Mouse (Mus musculus) duodenum, adult 2 months (tissue): ENCODE results near the gene Pnck. TPM values are rescaled to one million over a fixed set of nuclear protein-coding genes. Genes with fewer than 3 reads are reported as not detected.

Experiments used
- polyA plus RNA-seq: library from polyadenylated mRNA; depleted of rRNA; stranded (reverse); fragments of >200 nt; gene quantifications from 2 replicates; pipeline ENCODE4 v1.2.3, GENCODE M21; 2012; ENCODE audit warnings: low replicate concordance; rRNA removed

The Pnck gene
- polyA plus RNA-seq = 5.9 and 6.7 TPM in 2 replicates

GRCm38 (mm10) chrX:73659575-73660283, at the start of gene Pnck:
Gene Pnck, minus strand, starts transcription at chrX:73660117.

GRCm38 (mm10) chrX:73672879-73673618, 13.1 kb upstream of the Pnck start, which contains the start of gene Slc6a8:
Gene Slc6a8, plus strand, starts transcription at chrX:73673150.

GRCm38 (mm10) chrX:73639255-73639675, 20.7 kb downstream of the Pnck start, which contains the start of gene Dusp9:
Gene Dusp9, plus strand, starts transcription at chrX:73639419.

Other genes with a start within 250 kb of the Pnck start
- gene Zfp92, start 249.0 kb downstream of the Pnck start, polyA plus RNA-seq = 1.3 and 1.6 TPM in 2 replicates
- gene Trex2, start 224.8 kb downstream of the Pnck start, polyA plus RNA-seq = 4.7 TPM in 2 replicates
- 9.4 TPM in 2 replicates for gene Haus7, start 201.1 kb downstream of the Pnck start, polyA plus RNA-seq
- gene Bgn, start 176.5 kb downstream of the Pnck start, polyA plus RNA-seq = 80.9 and 92.9 TPM in 2 replicates
- 0.09 and 0.11 TPM in 2 replicates for gene Atp2b3, start 157.0 kb downstream of the Pnck start, polyA plus RNA-seq
- 0.19 and 1.2 TPM in 2 replicates for gene Dusp9, start 20.7 kb downstream of the Pnck start, polyA plus RNA-seq
- 267 and 893 TPM in 2 replicates for gene Slc6a8, start 13.0 kb upstream of the Pnck start, polyA plus RNA-seq
- 20.5 and 29.9 TPM in 2 replicates for gene Bcap31, start 56.1 kb upstream of the Pnck start, polyA plus RNA-seq
- gene Abcd1, start 56.5 kb upstream of the Pnck start, polyA plus RNA-seq = 59.1 and 133 TPM in 2 replicates
- gene Plxnb3, start 97.0 kb upstream of the Pnck start, polyA plus RNA-seq = 0.17 and 0.67 TPM in 2 replicates
- gene Srpk3, start 114.3 kb upstream of the Pnck start, polyA plus RNA-seq = 3.5 and 6.0 TPM in 2 replicates
- gene Idh3g, start 126.8 kb upstream of the Pnck start, polyA plus RNA-seq = 111 and 121 TPM in 2 replicates
- 251 and 470 TPM in 2 replicates for gene Ssr4, start 126.9 kb upstream of the Pnck start, polyA plus RNA-seq
- 0.61 and 0.63 TPM in 2 replicates for gene Pdzd4, start 164.9 kb upstream of the Pnck start, polyA plus RNA-seq
- 0.12 TPM in 1 of 2 replicates, not detected in the other for gene Avpr2, start 232.0 kb upstream of the Pnck start, polyA plus RNA-seq
- 8.4 and 14.6 TPM in 2 replicates for gene L1cam, start 236.0 kb upstream of the Pnck start, polyA plus RNA-seq